Mouse (Mus musculus): Measurements from ENCODE around the gene Sgpp2. TPM values are rescaled to one million over a fixed set of nuclear protein-coding genes. Genes with fewer than 3 reads are reported as not detected.

Sgpp2 gene
- polyA plus RNA-seq, 1 experiment from 2014 or later = 3.6 TPM

DNA sequence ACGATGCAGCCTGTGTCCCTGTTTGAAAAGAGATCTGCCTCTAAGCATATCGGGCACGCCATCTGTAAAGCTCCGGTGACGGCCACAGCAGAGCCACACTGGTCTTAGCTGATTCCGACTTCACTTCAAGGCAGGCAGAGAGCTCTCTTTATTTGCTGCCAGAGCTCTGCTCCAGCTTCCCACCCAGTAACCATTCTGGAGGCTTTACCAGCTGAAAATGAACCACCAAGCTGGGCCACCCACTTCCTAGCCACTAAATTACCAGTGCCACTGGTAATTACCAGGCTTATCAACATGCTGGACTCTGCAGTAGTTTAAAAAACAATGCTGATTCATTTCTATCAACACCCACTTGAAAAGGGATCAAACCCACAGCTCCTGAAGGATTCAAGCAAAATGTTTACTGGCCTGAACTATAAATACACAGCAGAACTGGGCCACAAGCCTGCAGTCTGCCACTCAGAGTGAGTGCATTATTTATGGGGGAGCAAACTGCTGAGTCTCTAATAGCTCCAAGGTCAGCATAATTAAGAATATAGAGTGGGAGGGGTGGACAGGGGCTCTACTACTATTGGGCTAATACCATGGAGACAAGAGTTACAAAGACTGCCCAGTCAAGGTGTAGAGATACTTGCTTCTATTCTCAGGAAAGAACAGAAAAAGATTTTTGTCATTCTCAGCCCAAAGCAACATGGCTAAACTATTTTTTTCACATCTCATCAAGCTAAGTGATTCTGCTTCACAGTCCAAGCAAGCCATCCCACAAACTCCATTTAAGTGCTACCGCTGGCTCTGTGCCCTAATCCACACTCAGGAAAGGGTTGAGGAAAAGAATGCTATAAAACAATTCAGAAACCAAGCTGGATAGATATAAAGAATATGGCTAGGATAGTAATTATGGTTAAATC lies 115.9 kb downstream of the Sgpp2 start:
- H3K4me3 ChIP-seq (replicated peaks) = no peak overlapping the region
- H3K9ac ChIP-seq = no peak overlapping the region
- WGBS = 67% methylated on average over 7 of the region's 7 CpGs
- no peaks in the 10 kb centered on the region for H3K27me3 ChIP-seq
- H3K27ac ChIP-seq (replicated peaks) = no peak overlapping the region
- ATAC-seq (ENCODE audit: insufficient number of reproducible peaks, low FRiP score, low TSS enrichment, low read depth) = 0 out of 2 replicates have a peak, but pooled peaks have one; percentile 36
- H3K4me1 ChIP-seq = peaks cover 19% of the 10 kb centered on the region; the same call in 1 of the 2 replicates
- H3K4me2 ChIP-seq (replicated peaks) = no peak overlapping the region
- H3K36me3 ChIP-seq = peaks cover 7% of the 10 kb centered on the region; the same call in 1 of the 2 replicates
- no peaks in the 10 kb centered on the region for H3K9me3 ChIP-seq (replicated peaks)

DNA sequence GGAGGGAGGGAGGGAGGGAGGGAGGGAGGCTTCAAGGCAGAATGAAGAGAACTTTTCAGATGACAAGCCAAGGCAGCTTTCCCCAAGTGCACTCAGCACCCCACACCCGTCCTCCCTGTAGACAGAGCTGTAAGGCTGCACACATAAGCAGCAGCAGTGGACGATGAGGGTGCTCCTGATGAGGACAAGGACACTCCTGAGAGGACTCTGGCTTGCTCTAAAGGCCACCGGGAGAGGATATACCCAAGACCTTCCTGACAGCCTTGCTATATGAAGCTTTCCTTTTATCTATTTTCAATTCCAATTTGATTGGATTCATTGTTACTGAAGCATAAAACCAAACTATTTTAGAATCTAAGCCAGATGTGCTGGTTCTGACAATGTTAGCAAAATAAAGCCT lies 116.7 kb downstream of the Sgpp2 start:
- Histone ChIP-seq H3K27me3 (no peaks in the 10 kb centered on the region), H3K4me3 (replicated peaks) (no peak overlapping the region), H3K27ac (replicated peaks) (no peak overlapping the region), H3K9ac (no peak overlapping the region), H3K36me3 (peaks cover 7% of the 10 kb centered on the region; the same call in 1 of the 2 replicates), H3K4me2 (replicated peaks) (no peak overlapping the region), H3K9me3 (replicated peaks) (no peaks in the 10 kb centered on the region), H3K4me1 (peaks cover 15% of the 10 kb centered on the region; the same call in 1 of the 2 replicates)
- whole genome bisulfite sequencing = 27% methylated on average over 3 of the region's 3 CpGs
- ATAC-seq (ENCODE audit: insufficient number of reproducible peaks, low FRiP score, low TSS enrichment, low read depth) = no peak

DNA sequence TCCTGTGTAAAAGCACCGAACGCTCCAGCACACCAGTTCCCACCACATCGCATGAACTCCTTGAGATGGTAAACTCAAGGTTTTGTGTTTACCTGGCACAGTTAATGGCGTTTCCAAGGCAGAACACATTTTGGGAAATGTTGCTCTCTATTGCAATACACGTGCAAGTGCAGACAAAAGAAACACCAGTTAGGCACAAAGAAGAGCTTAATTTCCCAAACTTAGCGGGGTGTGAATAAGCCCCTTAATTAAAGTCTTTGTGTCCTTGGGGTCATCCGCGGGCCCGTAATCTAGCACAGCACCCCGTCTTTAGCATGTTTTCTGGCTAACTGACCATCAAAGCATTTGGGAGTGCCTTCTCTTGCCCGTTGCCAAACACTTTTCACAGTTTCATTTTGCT lies 118.7 kb downstream of the Sgpp2 start:
- Histone ChIP-seq H3K36me3 (peaks cover 4% of the 10 kb centered on the region; the same call in 1 of the 2 replicates), H3K27me3 (no peaks in the 10 kb centered on the region), H3K9me3 (replicated peaks) (no peaks in the 10 kb centered on the region), H3K9ac (no peak overlapping the region), H3K4me2 (replicated peaks) (no peak overlapping the region), H3K27ac (replicated peaks) (no peak overlapping the region), H3K4me3 (replicated peaks) (no peak overlapping the region), H3K4me1 (0 out of 2 replicates have a peak, but pooled peaks cover 4% of the 10 kb centered on the region)
- ATAC-seq (ENCODE audit: insufficient number of reproducible peaks, low FRiP score, low TSS enrichment, low read depth) = no peak
- 65% methylated on average over 11 of the region's 11 CpGs for WGBS

DNA sequence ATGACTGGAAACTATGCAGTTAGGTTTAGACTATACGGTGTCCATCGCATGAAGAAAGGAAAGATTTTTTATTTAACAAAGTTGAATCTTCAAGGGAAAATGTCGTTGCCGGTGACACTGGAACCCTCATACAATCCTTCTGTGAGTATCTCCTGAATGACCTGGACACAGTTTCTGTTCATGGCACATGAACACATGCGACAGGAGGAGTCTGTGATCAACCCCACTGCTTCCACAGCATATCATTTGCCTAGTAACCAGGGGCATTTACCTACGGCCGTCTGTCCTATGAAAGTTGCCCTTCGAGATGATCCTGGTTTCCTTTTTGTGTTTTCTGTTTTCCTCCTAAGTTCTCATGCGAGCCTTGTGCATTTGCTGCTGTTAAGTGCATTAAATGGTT lies 123.3 kb downstream of the Sgpp2 start:
- ATAC-seq (ENCODE audit: insufficient number of reproducible peaks, low FRiP score, low TSS enrichment, low read depth) = no peak
- Histone ChIP-seq H3K9me3 (replicated peaks) (no peaks in the 10 kb centered on the region), H3K27me3 (no peaks in the 10 kb centered on the region), H3K4me1 (0 out of 2 replicates have a peak, but pooled peaks cover 4% of the 10 kb centered on the region), H3K4me2 (replicated peaks) (no peak overlapping the region), H3K4me3 (replicated peaks) (no peak overlapping the region), H3K36me3 (no peaks in the 10 kb centered on the region), H3K27ac (replicated peaks) (no peak overlapping the region), H3K9ac (no peak overlapping the region)
- 90% methylated on average over 9 of the region's 9 CpGs for WGBS

DNA sequence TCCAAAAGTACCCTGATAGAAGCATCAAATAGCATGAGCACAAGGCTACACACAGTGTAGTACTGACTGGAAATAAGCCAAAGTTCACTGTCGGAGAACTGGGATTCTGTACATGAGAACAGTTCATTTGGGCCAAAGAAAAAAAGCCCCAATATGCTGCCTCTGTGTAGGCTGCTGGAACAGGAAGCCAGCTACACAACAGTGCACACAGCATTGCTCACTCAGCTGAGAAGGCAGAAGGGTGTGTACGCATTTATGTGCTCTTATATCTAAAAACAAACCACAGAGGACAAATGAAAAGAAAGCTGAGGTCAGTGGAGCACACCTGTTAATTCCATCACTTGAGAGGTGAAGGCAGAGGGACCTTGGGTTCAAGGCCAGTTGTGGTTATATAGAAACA lies 125.8 kb downstream of the Sgpp2 start:
- WGBS = 76% methylated on average over 2 of the region's 2 CpGs
- Histone ChIP-seq H3K27me3 (no peaks in the 10 kb centered on the region), H3K4me1 (no peaks in the 10 kb centered on the region), H3K27ac (replicated peaks) (no peak overlapping the region), H3K36me3 (no peaks in the 10 kb centered on the region), H3K4me3 (replicated peaks) (no peak overlapping the region), H3K9ac (no peak overlapping the region), H3K9me3 (replicated peaks) (no peaks in the 10 kb centered on the region), H3K4me2 (replicated peaks) (no peak overlapping the region)
- ATAC-seq (ENCODE audit: insufficient number of reproducible peaks, low FRiP score, low TSS enrichment, low read depth) = no peak

DNA sequence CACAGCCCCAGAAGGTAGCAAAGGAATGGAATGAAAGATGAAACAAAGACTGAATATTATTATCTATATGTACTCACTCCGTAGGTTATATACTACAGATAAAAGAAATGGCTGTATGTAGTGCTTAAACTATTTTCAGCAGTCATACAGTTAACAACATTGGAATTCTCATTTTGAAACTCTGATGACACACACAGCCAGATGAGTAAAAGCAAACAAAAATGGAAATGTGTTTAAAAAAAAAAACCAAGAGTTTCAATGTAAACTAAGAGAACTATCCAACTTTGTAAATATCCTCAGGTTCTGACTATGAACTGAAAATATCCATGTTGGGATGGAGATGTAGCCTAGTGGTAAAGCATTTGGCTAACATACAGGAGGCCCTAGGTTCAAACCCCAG lies 126.3 kb downstream of the Sgpp2 start:
- no peak for ATAC-seq (ENCODE audit: insufficient number of reproducible peaks, low FRiP score, low TSS enrichment, low read depth)
- H3K9ac ChIP-seq = no peak overlapping the region
- H3K4me1 ChIP-seq = no peaks in the 10 kb centered on the region
- peaks cover 3% of the 10 kb centered on the region; the same call in 1 of the 2 replicates for H3K36me3 ChIP-seq
- no peak overlapping the region for H3K4me2 ChIP-seq (replicated peaks)
- H3K27ac ChIP-seq (replicated peaks) = no peak overlapping the region
- no peaks in the 10 kb centered on the region for H3K9me3 ChIP-seq (replicated peaks)
- H3K4me3 ChIP-seq (replicated peaks) = no peak overlapping the region
- 84% methylated on average over 1 of the region's 1 CpGs for whole genome bisulfite sequencing
- H3K27me3 ChIP-seq = no peaks in the 10 kb centered on the region

DNA sequence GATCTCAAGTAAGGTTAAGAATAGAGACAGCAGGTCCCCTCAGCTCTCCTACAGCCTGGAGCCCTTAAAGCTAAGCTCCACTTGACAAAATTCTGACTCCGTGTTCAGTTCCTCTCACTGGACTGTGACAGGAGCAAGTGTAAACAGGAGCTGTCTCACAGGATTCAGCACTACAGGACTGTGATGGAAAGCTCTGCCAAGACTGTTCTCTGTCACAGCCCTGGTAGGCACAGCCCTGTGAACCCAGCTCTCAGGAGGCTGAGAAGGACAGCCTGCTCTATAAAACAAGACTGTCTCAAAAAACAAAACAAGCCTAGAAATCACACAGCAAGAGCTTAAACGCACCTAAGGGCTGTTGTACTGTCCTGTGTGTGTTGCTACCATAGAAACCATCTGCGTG lies 127.0 kb downstream of the Sgpp2 start:
- no peak overlapping the region for H3K4me2 ChIP-seq (replicated peaks)
- H3K27ac ChIP-seq (replicated peaks) = no peak overlapping the region
- H3K27me3 ChIP-seq = no peaks in the 10 kb centered on the region
- peaks cover 6% of the 10 kb centered on the region; the same call in 1 of the 2 replicates for H3K36me3 ChIP-seq
- H3K9me3 ChIP-seq (replicated peaks) = no peaks in the 10 kb centered on the region
- H3K9ac ChIP-seq = no peak overlapping the region
- WGBS = 73% methylated on average over 3 of the region's 3 CpGs
- no peaks in the 10 kb centered on the region for H3K4me1 ChIP-seq
- H3K4me3 ChIP-seq (replicated peaks) = no peak overlapping the region
- no peak for ATAC-seq (ENCODE audit: insufficient number of reproducible peaks, low FRiP score, low TSS enrichment, low read depth)

DNA sequence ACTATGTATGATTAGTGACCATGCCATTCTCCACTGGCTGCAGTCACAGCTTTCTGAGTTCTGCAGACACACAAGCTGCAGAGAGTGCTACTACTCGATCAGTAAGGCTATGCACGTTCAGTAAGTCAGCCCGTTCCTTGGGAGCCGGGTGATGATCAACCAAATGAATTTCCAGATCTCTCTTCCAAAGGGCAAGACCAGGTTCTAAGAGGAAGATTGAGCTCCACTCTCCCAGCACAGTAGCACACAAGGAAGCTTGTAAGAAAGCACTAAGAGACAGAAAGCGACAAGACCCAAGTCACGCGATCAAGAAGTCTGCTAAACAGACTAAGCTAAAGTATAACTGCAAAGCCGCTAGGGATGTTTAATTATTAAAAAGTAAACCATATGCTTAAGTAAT lies 130.6 kb downstream of the Sgpp2 start:
- Histone ChIP-seq H3K27ac (replicated peaks) (0 out of 2 replicates have a peak overlapping the region, but pooled peaks have one; percentile 23), H3K27me3 (no peaks in the 10 kb centered on the region), H3K4me2 (replicated peaks) (no peak overlapping the region), H3K4me1 (no peaks in the 10 kb centered on the region), H3K36me3 (peaks cover 12% of the 10 kb centered on the region; the same call in 1 of the 2 replicates), H3K9ac (no peak overlapping the region), H3K4me3 (replicated peaks) (no peak overlapping the region), H3K9me3 (replicated peaks) (no peaks in the 10 kb centered on the region)
- no peak for ATAC-seq (ENCODE audit: insufficient number of reproducible peaks, low FRiP score, low TSS enrichment, low read depth)
- WGBS = 62% methylated on average over 8 of the region's 8 CpGs

DNA sequence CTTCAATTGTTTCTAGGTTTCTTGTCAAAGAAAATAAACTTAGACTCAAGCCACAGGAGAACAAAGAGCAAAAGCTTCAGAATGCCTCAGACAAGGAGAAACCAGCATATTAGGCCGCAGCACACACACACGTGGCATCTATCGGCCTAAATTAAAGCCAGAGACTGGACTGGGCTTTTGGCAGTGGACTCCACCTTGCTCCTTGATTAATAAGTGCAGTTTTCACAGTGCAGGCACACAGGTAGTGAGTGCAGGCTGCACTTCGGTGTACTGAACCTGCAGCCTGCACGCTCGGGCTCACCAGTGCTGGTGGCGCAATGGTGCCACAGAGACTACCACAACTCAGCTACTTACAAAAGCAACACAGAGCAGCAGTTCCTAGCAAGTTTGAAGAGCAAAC lies 132.9 kb downstream of the Sgpp2 start:
- Histone ChIP-seq H3K27me3 (no peaks in the 10 kb centered on the region), H3K9ac (no peak overlapping the region), H3K4me3 (replicated peaks) (no peak overlapping the region), H3K4me2 (replicated peaks) (no peak overlapping the region), H3K9me3 (replicated peaks) (no peaks in the 10 kb centered on the region), H3K27ac (replicated peaks) (no peak overlapping the region), H3K4me1 (peaks cover 2% of the 10 kb centered on the region), H3K36me3 (peaks cover 17% of the 10 kb centered on the region; the same call in 1 of the 2 replicates)
- WGBS = 64% methylated on average over 7 of the region's 7 CpGs
- ATAC-seq (ENCODE audit: insufficient number of reproducible peaks, low FRiP score, low TSS enrichment, low read depth) = no peak

DNA sequence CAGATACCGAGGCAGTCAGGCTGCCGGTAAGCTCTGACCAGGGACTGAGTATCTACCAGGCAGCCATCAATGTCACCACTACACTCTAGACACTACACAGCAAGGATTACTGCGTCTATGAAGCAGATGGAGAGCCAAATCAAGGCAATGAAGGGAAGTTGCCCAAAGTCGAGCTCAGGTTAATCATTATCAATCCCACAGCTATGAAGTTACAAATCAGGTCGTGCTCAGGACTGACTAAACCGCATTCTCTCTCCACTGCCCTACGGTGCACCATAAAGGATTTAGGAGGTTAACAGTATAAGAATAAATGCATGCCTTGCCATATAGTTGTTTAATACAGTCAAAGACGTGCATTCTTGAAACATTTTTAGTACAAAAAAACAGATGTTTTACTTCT lies 136.1 kb downstream of the Sgpp2 start:
- ATAC-seq (ENCODE audit: insufficient number of reproducible peaks, low FRiP score, low TSS enrichment, low read depth) = no peak

DNA sequence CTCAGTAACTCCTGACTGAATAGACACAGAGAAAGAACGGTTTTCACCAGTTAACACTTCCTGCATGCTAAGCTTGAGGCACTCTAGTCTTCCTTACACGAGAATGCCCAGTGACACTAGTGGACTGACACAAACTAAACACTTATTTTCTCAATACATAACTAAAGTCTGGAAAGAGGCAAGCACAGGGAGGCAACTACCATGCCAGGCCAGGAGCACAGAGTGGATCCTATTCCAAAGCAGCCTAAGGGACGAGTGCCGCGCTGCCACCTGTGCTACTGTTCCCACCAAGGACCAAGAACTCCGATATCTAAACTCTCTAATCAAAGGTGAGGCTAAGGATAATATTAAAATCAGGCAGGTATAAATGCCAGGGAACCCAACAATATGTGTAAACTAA lies 136.6 kb downstream of the Sgpp2 start:
- Histone ChIP-seq H3K27me3 (no peaks in the 10 kb centered on the region), H3K4me3 (replicated peaks) (no peak overlapping the region), H3K4me1 (peaks cover 19% of the 10 kb centered on the region), H3K36me3 (peaks cover 30% of the 10 kb centered on the region; the same call in 1 of the 2 replicates), H3K27ac (replicated peaks) (0 out of 2 replicates have a peak overlapping the region, but pooled peaks have one; percentile 22), H3K4me2 (replicated peaks) (no peak overlapping the region), H3K9ac (no peak overlapping the region), H3K9me3 (replicated peaks) (no peaks in the 10 kb centered on the region)
- no peak for ATAC-seq (ENCODE audit: insufficient number of reproducible peaks, low FRiP score, low TSS enrichment, low read depth)
- 82% methylated on average over 6 of the region's 6 CpGs for WGBS

More for the DNA sequence above, 136.1 kb downstream of the Sgpp2 start:
- Histone ChIP-seq H3K9ac (no peak overlapping the region), H3K4me3 (replicated peaks) (no peak overlapping the region), H3K27ac (replicated peaks) (no peak overlapping the region), H3K27me3 (no peaks in the 10 kb centered on the region), H3K36me3 (peaks cover 28% of the 10 kb centered on the region; the same call in 1 of the 2 replicates), H3K4me1 (peaks cover 14% of the 10 kb centered on the region), H3K4me2 (replicated peaks) (no peak overlapping the region), H3K9me3 (replicated peaks) (no peaks in the 10 kb centered on the region)
- 72% methylated on average over 8 of the region's 8 CpGs for WGBS
